Mouse (Mus musculus) right cerebral cortex, postnatal 36 days (tissue): ENCODE measurements around the gene Pwp2.
A peak's percentile ranks its signal among the peaks of the same experiment; 100 is the strongest.

ENCODE experiments used
- DNase-seq, 2 experiments: peaks; one replicate each; pipeline ENCODE4 v3.0.0; 2022; ENCODE audit warnings: low spot score in 2 of 2, mixed read lengths in 1 of 2

Pwp2 gene

GRCm38 (mm10) chr10:78171057-78171456 is 13.9 kb downstream of the Pwp2 start:
- DNase-seq = no peak

- DNase-seq = no peak
These were observed 14.5 kb downstream of the Pwp2 start for GRCm38 (mm10) chr10:78170445-78170844.

- DNase-seq = peak; percentile 97 to 99
These were observed 15.5 kb downstream of the Pwp2 start, which contains the start of gene D10Jhu81e for GRCm38 (mm10) chr10:78169281-78170042. Gene D10Jhu81e (minus strand): TSS chr10:78169782.

- DNase-seq = no peak
These were observed 16.2 kb downstream of the Pwp2 start for GRCm38 (mm10) chr10:78168792-78169191.

- DNase-seq = no peak
These were observed 17.2 kb downstream of the Pwp2 start for GRCm38 (mm10) chr10:78167775-78168174.

GRCm38 (mm10) chr10:78167333-78167732 is 17.6 kb downstream of the Pwp2 start:
- DNase-seq = no peak

- DNase-seq = no peak
These were observed 19.5 kb downstream of the Pwp2 start for GRCm38 (mm10) chr10:78165256-78166005.

GRCm38 (mm10) chr10:78164786-78165185 is 20.2 kb downstream of the Pwp2 start:
- DNase-seq = no peak

- DNase-seq = peak in 1 of 2 experiments; percentile 44
These were observed 21.0 kb downstream of the Pwp2 start for GRCm38 (mm10) chr10:78163923-78164322.

GRCm38 (mm10) chr10:78163241-78163640 is 21.7 kb downstream of the Pwp2 start:
- no peak for DNase-seq

GRCm38 (mm10) chr10:78162646-78163045 is 22.3 kb downstream of the Pwp2 start:
- no peak for DNase-seq

- DNase-seq = no peak
These were observed 23.9 kb downstream of the Pwp2 start for GRCm38 (mm10) chr10:78161096-78161495.

- no peak for DNase-seq
These were observed 24.4 kb downstream of the Pwp2 start for GRCm38 (mm10) chr10:78160369-78161095.

- peak; percentile 61 to 62 for DNase-seq
These were observed 25.0 kb downstream of the Pwp2 start for GRCm38 (mm10) chr10:78159906-78160305.

GRCm38 (mm10) chr10:78159252-78159878 is 25.6 kb downstream of the Pwp2 start:
- peak in 1 of 2 experiments; percentile 48 for DNase-seq

GRCm38 (mm10) chr10:78158041-78158440 is 26.9 kb downstream of the Pwp2 start:
- no peak for DNase-seq

GRCm38 (mm10) chr10:78156926-78157325 is 28.0 kb downstream of the Pwp2 start:
- no peak for DNase-seq

GRCm38 (mm10) chr10:78148834-78149766 is 35.8 kb downstream of the Pwp2 start:
- DNase-seq = no peak

GRCm38 (mm10) chr10:78147908-78148441 is 37.0 kb downstream of the Pwp2 start:
- no peak for DNase-seq
